Mouse (Mus musculus) limb, embryonic 14.5 days (tissue): ENCODE measurements around the gene Lix1l. TPM values are rescaled to one million over a fixed set of nuclear protein-coding genes. Genes with fewer than 3 reads are reported as not detected.
A peak's percentile ranks its signal among the peaks of the same experiment; 100 is the strongest.

Experiments
- ATAC-seq: fragments of 200-750 bp; cut with Nextera tagmentation; 2 replicates; pipeline ENCODE4 v1.8.0; 2017; ENCODE audit warnings: low read depth, moderate number of reproducible peaks, moderate TSS enrichment; ENCODE audit not compliant: low FRiP score
- DNase-seq: peaks from one replicate; pipeline ENCODE4 v3.0.0-alpha.2; 2015; ENCODE audit warnings: low spot score
- H3K27ac ChIP-seq: fragments of 300-500 bp; sonication (generic); replicated peaks from 2 replicates; pipeline ENCODE4 v1.5.1; 2014; ENCODE audit warnings: low read depth, mild to moderate bottlenecking, low read length, moderate library complexity, mixed read lengths
- H3K27me3 ChIP-seq: fragments of 300-500 bp; sonication (generic); 2 replicates; pipeline ENCODE4 v1.6.1; 2014; ENCODE audit warnings: low read length, mixed read lengths; ENCODE audit not compliant: control insufficient read depth, insufficient read depth
- H3K36me3 ChIP-seq: fragments of 300-500 bp; sonication (generic); 2 replicates; pipeline ENCODE4 v1.6.1; 2014; ENCODE audit warnings: mild to moderate bottlenecking, low read length, moderate library complexity, mixed read lengths; ENCODE audit not compliant: control insufficient read depth, insufficient read depth
- H3K4me1 ChIP-seq: fragments of 300-500 bp; sonication (generic); 2 replicates; pipeline ENCODE4 v1.6.1; 2014; ENCODE audit warnings: antibody characterized with exemption, low read length, mixed read lengths; ENCODE audit not compliant: control insufficient read depth, insufficient read depth
- H3K4me2 ChIP-seq: fragments of 300-500 bp; sonication (generic); replicated peaks from 2 replicates; pipeline ENCODE4 v1.6.1; 2014; ENCODE audit warnings: low read depth, mild to moderate bottlenecking, low read length, moderate library complexity; ENCODE audit not compliant: severe bottlenecking
- H3K4me3 ChIP-seq: fragments of 300-500 bp; sonication (generic); replicated peaks from 2 replicates; pipeline ENCODE4 v1.5.1; 2014; ENCODE audit warnings: low read length
- H3K9ac ChIP-seq: fragments of 300-500 bp; sonication (generic); 2 replicates; pipeline ENCODE4 v1.6.1; 2014; ENCODE audit warnings: mild to moderate bottlenecking, low read depth, low read length, moderate library complexity; ENCODE audit not compliant: severe bottlenecking
- H3K9me3 ChIP-seq: fragments of 300-500 bp; sonication (generic); 2 replicates; pipeline ENCODE4 v1.6.1; 2016; ENCODE audit warnings: low read length; ENCODE audit not compliant: control insufficient read depth
- POLR2A ChIP-seq: fragments of 200-500 bp; IDR thresholded peaks from 2 replicates; pipeline ENCODE4 v1.8.0; 2012; ENCODE audit warnings: inconsistent platforms, mild to moderate bottlenecking, moderate library complexity, borderline replicate concordance; ENCODE audit not compliant: insufficient read depth, insufficient read length; ENCODE audit errors: extremely low read depth
- WGBS: fragments of 180-500 bp; shearing (Covaris S2); extraction: QIAGEN DNeasy Blood & Tissue Kit; methylation state at CpG from one replicate; pipeline ENCODE4 v1.1.7; 2014; 5-methylcytosine and 5-hydroxymethylcytosine counted together
- polyA plus RNA-seq, 2 experiments: library from polyadenylated mRNA; depleted of rRNA in 1 of 2; stranded (reverse) in 1 of 2; unstranded in 1 of 2; fragments of >200 nt; fragmentation: Nextera tagmentation in 1 of 2; extraction: Ambion mirVana in 1 of 2; gene quantifications; 2 replicates each; pipeline versions ENCODE4 v1.2.1 to v1.2.3; 2012 to 2014

The Lix1l gene
- polyA plus RNA-seq, 2 experiments = 8.9 to 84.2 TPM

DNA sequence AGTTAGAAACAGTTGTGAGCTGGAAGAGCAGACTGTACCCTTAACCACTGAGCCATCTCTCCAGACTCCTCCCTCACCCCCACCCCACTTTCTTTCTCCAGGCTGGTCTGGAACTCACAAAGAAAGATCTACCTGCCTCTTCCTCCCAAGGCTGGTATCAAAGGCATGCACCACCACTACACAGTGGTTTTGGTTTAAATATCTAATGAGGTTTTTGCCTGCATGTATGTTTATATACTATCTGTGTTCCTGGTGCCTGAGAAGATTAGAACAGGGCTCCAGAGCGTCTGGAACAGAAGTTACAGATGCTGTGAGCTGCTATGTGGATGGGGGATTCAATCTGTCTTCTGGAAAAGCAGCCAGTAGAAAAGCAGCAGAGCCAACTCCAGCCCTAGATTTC, 33.1 kb downstream of the Lix1l start:
- Histone ChIP-seq H3K4me1 (peaks cover 19% of the 10 kb centered on the region), H3K36me3 (peaks cover 48% of the 10 kb centered on the region), H3K4me3 (no peak overlapping the region), H3K27ac (no peak overlapping the region), H3K9ac (no peak overlapping the region), H3K4me2 (no peak overlapping the region), H3K9me3 (0 out of 2 replicates have a peak, but pooled peaks cover under 1% of the 10 kb centered on the region), H3K27me3 (no peaks in the 10 kb centered on the region)
- DNase-seq (no peak), ATAC-seq (no peak)
- 48% methylated on average over 1 of the region's 1 CpGs for WGBS
- TF ChIP-seq POLR2A = no peak

- H3K4me2 ChIP-seq = peak within 1 kb of the TSS; percentile 65
- H3K4me3 ChIP-seq = peak within 1 kb of the TSS; percentile 94
- peak within 1 kb of the TSS; percentile 93 for H3K9ac ChIP-seq
- TF ChIP-seq POLR2A = peak; percentile 48; the same call in 1 of the 2 replicates
- 0 out of 2 replicates have a peak, but pooled peaks cover 3% of the 10 kb centered on the region for H3K9me3 ChIP-seq
- no peaks in the 10 kb centered on the region for H3K27me3 ChIP-seq
- 3% methylated on average over 48 of the region's 60 CpGs for WGBS
- ATAC-seq (peak; percentile 90), DNase-seq (peak; percentile 83)
- peak within 1 kb of the TSS; percentile 81 for H3K27ac ChIP-seq
- H3K4me1 ChIP-seq = peaks cover 17% of the 10 kb centered on the region
- H3K36me3 ChIP-seq = peaks cover 59% of the 10 kb centered on the region
Measured at GRCm38 (mm10) chr3:96634928-96635879, 34.3 kb downstream of the Lix1l start, which contains the start of the genes Pex11b and Gm42957. Gene Pex11b (plus strand): TSS chr3:96635376. Gene Gm42957 (plus strand): TSS chr3:96635474.

GRCm38 (mm10) chr3:96635906-96636305, 35.0 kb downstream of the Lix1l start:
- no peak for TF ChIP-seq POLR2A
- H3K36me3 ChIP-seq = peaks cover 64% of the 10 kb centered on the region
- peak overlapping the region; percentile 65 for H3K4me2 ChIP-seq
- no peak for ATAC-seq
- peak overlapping the region; percentile 94 for H3K4me3 ChIP-seq
- no peak for DNase-seq
- H3K9me3 ChIP-seq = 0 out of 2 replicates have a peak, but pooled peaks cover 3% of the 10 kb centered on the region
- H3K27me3 ChIP-seq = no peaks in the 10 kb centered on the region
- H3K27ac ChIP-seq = peak overlapping the region; percentile 81; the same call in 1 of the 2 replicates
- H3K4me1 ChIP-seq = peaks cover 13% of the 10 kb centered on the region
- 10% methylated on average over 15 of the region's 15 CpGs for WGBS
- H3K9ac ChIP-seq = peak overlapping the region; percentile 93

GRCm38 (mm10) chr3:96636448-96636847, 35.5 kb downstream of the Lix1l start:
- Histone ChIP-seq H3K36me3 (peaks cover 64% of the 10 kb centered on the region), H3K4me1 (peaks cover 13% of the 10 kb centered on the region), H3K4me3 (peak overlapping the region; percentile 94), H3K9me3 (0 out of 2 replicates have a peak, but pooled peaks cover 3% of the 10 kb centered on the region), H3K9ac (peak overlapping the region; percentile 93), H3K27me3 (no peaks in the 10 kb centered on the region), H3K27ac (no peak overlapping the region), H3K4me2 (peak overlapping the region; percentile 65)
- 60% methylated on average over 11 of the region's 11 CpGs for WGBS
- no peak for DNase-seq
- no peak for TF ChIP-seq POLR2A
- no peak for ATAC-seq

DNA sequence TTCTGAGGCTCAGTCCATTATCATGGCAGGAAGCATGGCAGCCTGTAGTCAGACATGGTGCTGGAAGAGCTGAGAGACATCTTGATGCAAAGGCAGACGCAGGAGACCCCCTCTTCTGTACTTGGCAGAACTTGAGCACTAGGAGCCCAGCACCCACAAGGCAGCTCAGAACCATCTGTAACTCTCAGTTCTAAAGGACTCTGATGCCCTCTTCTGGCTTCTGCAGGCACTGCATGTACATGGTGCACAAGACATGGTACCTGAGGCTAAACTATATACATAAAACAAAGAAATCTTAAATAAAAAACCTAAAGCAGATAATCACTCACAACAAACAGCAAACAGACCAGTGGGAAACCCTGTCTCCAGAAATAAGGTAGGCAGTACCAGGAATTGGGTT, 38.3 kb downstream of the Lix1l start:
- H3K4me1 ChIP-seq = peaks cover 13% of the 10 kb centered on the region
- TF ChIP-seq POLR2A = no peak
- ATAC-seq = no peak
- H3K9me3 ChIP-seq = 0 out of 2 replicates have a peak, but pooled peaks cover 3% of the 10 kb centered on the region
- no peak for DNase-seq
- H3K9ac ChIP-seq = no peak overlapping the region
- peaks cover 62% of the 10 kb centered on the region for H3K36me3 ChIP-seq
- no peak overlapping the region for H3K4me2 ChIP-seq
- no peak overlapping the region for H3K27ac ChIP-seq
- no peak overlapping the region for H3K4me3 ChIP-seq
- H3K27me3 ChIP-seq = no peaks in the 10 kb centered on the region
- 87% methylated on average over 1 of the region's 1 CpGs for WGBS
